29 mouse cellular contexts compared by ENCODE assay signal in the genomic region with DNA sequence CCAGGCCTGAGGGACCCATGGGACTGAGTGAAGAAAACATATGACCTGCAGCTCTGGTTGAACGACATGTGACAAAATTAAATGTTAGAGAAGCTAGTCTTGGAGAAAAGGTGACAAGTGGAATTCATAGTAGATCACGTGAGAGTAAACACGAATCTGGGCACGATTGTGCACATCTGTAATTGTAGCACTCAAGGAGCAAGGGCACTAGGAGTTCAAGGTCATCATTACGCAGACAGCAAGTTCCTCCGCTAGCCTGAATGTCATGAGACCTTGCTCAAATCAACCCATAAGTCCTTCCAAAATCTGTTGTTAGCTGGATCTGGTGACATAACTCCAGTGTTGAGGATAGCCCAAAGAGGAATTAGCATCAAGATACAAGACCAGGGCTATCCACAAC. TPM values are rescaled to one million over a fixed set of nuclear protein-coding genes. Genes with fewer than 3 reads are reported as not detected.
"Had no signal": no experiment of that assay in that cellular context is flagged by ENCODE, and none has a peak within 500 bp of the region (broad histone marks: within the 10 kb centered on the region; RNA-seq: fewer than 3 reads in every experiment).

No protein-coding gene starts in this region.

- H3K9ac ChIP-seq: embryonic facial prominence, embryonic 12.5 days; embryonic facial prominence, embryonic 13.5 days; embryonic facial prominence, embryonic 15.5 days; forebrain, embryonic 12.5 days; forebrain, embryonic 13.5 days; forebrain, embryonic 15.5 days; forebrain, postnatal 0 days had no signal

- H3K4me1 ChIP-seq: embryonic facial prominence, embryonic 10.5 days; embryonic facial prominence, embryonic 12.5 days; embryonic facial prominence, embryonic 13.5 days; embryonic facial prominence, embryonic 15.5 days; forebrain, embryonic 10.5 days; forebrain, embryonic 12.5 days; forebrain, embryonic 13.5 days; forebrain, embryonic 15.5 days had no signal

- H3K4me2 ChIP-seq: embryonic facial prominence, embryonic 12.5 days; embryonic facial prominence, embryonic 13.5 days; embryonic facial prominence, embryonic 15.5 days; forebrain, embryonic 12.5 days; forebrain, embryonic 13.5 days; forebrain, embryonic 15.5 days had no signal

- H3K36me3 ChIP-seq: embryonic facial prominence, embryonic 10.5 days; embryonic facial prominence, embryonic 12.5 days; embryonic facial prominence, embryonic 13.5 days; embryonic facial prominence, embryonic 15.5 days; forebrain, embryonic 10.5 days; forebrain, embryonic 12.5 days; forebrain, embryonic 15.5 days had no signal

- H3K9me3 ChIP-seq: embryonic facial prominence, embryonic 10.5 days; embryonic facial prominence, embryonic 12.5 days; embryonic facial prominence, embryonic 13.5 days; embryonic facial prominence, embryonic 15.5 days; forebrain, embryonic 10.5 days; forebrain, embryonic 12.5 days; forebrain, embryonic 13.5 days; forebrain, embryonic 15.5 days had no signal

- H3K4me3 ChIP-seq: embryonic facial prominence, embryonic 10.5 days; embryonic facial prominence, embryonic 12.5 days; embryonic facial prominence, embryonic 13.5 days; embryonic facial prominence, embryonic 15.5 days; erythroblast, embryonic 14.5 days; forebrain, embryonic 10.5 days; forebrain, embryonic 12.5 days; forebrain, embryonic 13.5 days; forebrain, embryonic 15.5 days; gastrocnemius, adult 2 months; heart, adult 2 months had no signal

- DNase-seq: cerebellum, adult 2 months; cerebellum, adult 8-10 months; cerebellum, adult 9-10 months; cerebellum, adult 9-11 months; cerebellum, postnatal 10 days; cerebellum, postnatal 14 days; cerebellum, postnatal 25 days; cerebellum, postnatal 36 days; embryo, embryonic 11 days; forebrain, postnatal 0 days; gastrocnemius, adult 2 months; gastrocnemius, postnatal 10 days; gastrocnemius, postnatal 14 days; gastrocnemius, postnatal 25 days; gastrocnemius, postnatal 36 days; heart, adult 18-20 months; heart, adult 2 months had no signal

- H3K27ac ChIP-seq: embryonic facial prominence, embryonic 10.5 days; embryonic facial prominence, embryonic 12.5 days; embryonic facial prominence, embryonic 13.5 days; embryonic facial prominence, embryonic 15.5 days; forebrain, embryonic 10.5 days; forebrain, embryonic 12.5 days; forebrain, embryonic 13.5 days; forebrain, embryonic 15.5 days; gastrocnemius, adult 2 months; heart, adult 2 months had no signal

- H3K27me3 ChIP-seq: embryonic facial prominence, embryonic 12.5 days; embryonic facial prominence, embryonic 13.5 days; embryonic facial prominence, embryonic 15.5 days; forebrain, embryonic 15.5 days had no signal

- ATAC-seq: forebrain, embryonic 13.5 days; forebrain, embryonic 14.5 days; forebrain, embryonic 15.5 days; forebrain, embryonic 16.5 days; forebrain, postnatal 0 days had no signal

RNA-seq across cellular contexts. Expression of gene Fmo4, which starts 25.2 kb away (rescaled TPM):
- polyA plus RNA-seq: erythroblast, embryonic 14.5 days had no signal

RNA-seq across cellular contexts. Expression of gene Fmo1, which starts 27.4 kb away (rescaled TPM):
- polyA plus RNA-seq: erythroblast, embryonic 14.5 days had no signal

RNA-seq across cellular contexts. Expression of gene Fmo2, which starts 59.5 kb away (rescaled TPM):
- polyA plus RNA-seq: embryonic facial prominence, embryonic 10.5 days; embryonic facial prominence, embryonic 11.5 days; erythroblast, embryonic 14.5 days; forebrain, embryonic 10.5 days; forebrain, embryonic 12.5 days; forebrain, embryonic 13.5 days; forebrain, embryonic 16.5 days had no signal
